Mouse (Mus musculus): ENCODE results near the gene Adamtsl1.

DNA sequence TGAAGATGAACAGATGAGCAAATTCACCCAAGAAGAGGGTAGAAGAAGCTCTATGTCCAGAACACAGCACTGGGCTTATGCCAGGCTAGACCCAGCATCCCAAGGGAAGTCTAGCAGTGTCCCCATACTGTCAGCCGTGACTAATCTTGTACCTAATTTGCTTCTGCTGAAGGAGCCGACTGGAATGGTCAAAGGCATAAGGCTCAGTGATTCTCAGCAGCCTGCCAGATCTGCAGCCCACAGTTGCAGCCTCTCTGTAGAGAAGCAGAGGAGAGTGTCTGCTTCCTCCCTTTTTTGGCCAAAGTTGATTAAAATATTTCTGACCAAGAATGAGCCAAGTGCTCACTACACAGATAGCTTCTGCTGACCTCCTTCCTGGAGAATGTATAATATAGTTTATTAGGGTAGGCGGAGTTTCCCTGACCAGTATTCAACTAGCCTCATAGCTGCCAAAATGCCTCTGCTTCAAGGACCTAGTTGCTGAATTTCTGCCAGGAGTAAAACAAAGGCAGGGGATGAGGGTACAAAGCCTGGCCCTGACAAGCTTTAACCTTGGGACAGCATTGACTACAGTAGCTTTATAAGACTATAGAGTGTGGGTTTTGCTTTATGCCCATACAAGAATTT is 804.1 kb downstream of the Adamtsl1 start:
- TF ChIP-seq CHD2 (IDR thresholded peaks at IDR 0.05; ENCODE audit: low read depth, low read length) (no peak), MAFK (IDR thresholded peaks at IDR 0.05; ENCODE audit: insufficient read depth, low read depth, low read length) (no peak), ZNF384 (IDR thresholded peaks at IDR 0.05; ENCODE audit: low read depth, low read length) (no peak), HCFC1 (IDR thresholded peaks at IDR 0.05; ENCODE audit: borderline replicate concordance, insufficient read depth, low read length) (no peak), ZC3H11A (IDR thresholded peaks at IDR 0.05; ENCODE audit: borderline replicate concordance, low read depth, low read length) (no peak)

Measured in ES-E14 (cell line).